Mouse (Mus musculus): ENCODE data around the gene Cyb5r4. TPM values are rescaled to one million over a fixed set of nuclear protein-coding genes. Genes with fewer than 3 reads are reported as not detected.
"Not testable (repeated sequence)": the region's sequence is repeated elsewhere in the genome, so short reads cannot be mapped to it uniquely, and the experiment has no call there.

Gene Cyb5r4
- polyA plus RNA-seq, 1 experiment from 2014 or later: 43.9 TPM

- ATAC-seq (ENCODE audit: insufficient number of reproducible peaks, insufficient read depth, low FRiP score, low read depth): no peak
- no peak overlapping the region for H3K4me3 ChIP-seq (ENCODE audit: low read depth, low read length)
- H3K9ac ChIP-seq (replicated peaks; ENCODE audit: low read depth, low read length): no peak overlapping the region
- no peaks in the 10 kb centered on the region for H3K4me1 ChIP-seq (ENCODE audit: control insufficient read depth, insufficient read depth, low read length)
- no peaks in the 10 kb centered on the region for H3K36me3 ChIP-seq (ENCODE audit: control insufficient read depth, insufficient read depth, low read length)
- no peak overlapping the region for H3K27ac ChIP-seq (ENCODE audit: low read length)
- H3K27me3 ChIP-seq (ENCODE audit: control insufficient read depth, insufficient read depth, low read length): no peaks in the 10 kb centered on the region
- H3K9me3 ChIP-seq (ENCODE audit: control insufficient read depth, low read depth, low read length): no peaks in the 10 kb centered on the region
- 86% methylated on average over 4 of the region's 4 CpGs for WGBS
- H3K4me2 ChIP-seq (replicated peaks; ENCODE audit: low read depth, low read length): no peak overlapping the region
These were observed 65.2 kb downstream of the Cyb5r4 start for GRCm38 (mm10) chr9:87086991-87087390.

GRCm38 (mm10) chr9:87097989-87098388 lies 76.2 kb downstream of the Cyb5r4 start:
- 56% methylated on average over 2 of the region's 2 CpGs for WGBS
- no peak overlapping the region for H3K4me3 ChIP-seq (ENCODE audit: low read depth, low read length)

GRCm38 (mm10) chr9:87115019-87115418 lies 93.2 kb downstream of the Cyb5r4 start:
- H3K9ac ChIP-seq (replicated peaks; ENCODE audit: low read depth, low read length): no peak overlapping the region
- WGBS: 70% methylated on average over 5 of the region's 5 CpGs
- no peaks in the 10 kb centered on the region for H3K9me3 ChIP-seq (ENCODE audit: control insufficient read depth, low read depth, low read length)
- no peaks in the 10 kb centered on the region for H3K4me1 ChIP-seq (ENCODE audit: control insufficient read depth, insufficient read depth, low read length)
- H3K4me2 ChIP-seq (replicated peaks; ENCODE audit: low read depth, low read length): no peak overlapping the region
- no peaks in the 10 kb centered on the region for H3K27me3 ChIP-seq (ENCODE audit: control insufficient read depth, insufficient read depth, low read length)
- no peaks in the 10 kb centered on the region for H3K36me3 ChIP-seq (ENCODE audit: control insufficient read depth, insufficient read depth, low read length)
- no peak for ATAC-seq (ENCODE audit: insufficient number of reproducible peaks, insufficient read depth, low FRiP score, low read depth)
- no peak overlapping the region for H3K27ac ChIP-seq (ENCODE audit: low read length)
- no peak overlapping the region for H3K4me3 ChIP-seq (ENCODE audit: low read depth, low read length)

More at GRCm38 (mm10) chr9:87097989-87098388, 76.2 kb downstream of the Cyb5r4 start:
- no peaks in the 10 kb centered on the region for H3K27me3 ChIP-seq (ENCODE audit: control insufficient read depth, insufficient read depth, low read length)
- H3K9ac ChIP-seq (replicated peaks; ENCODE audit: low read depth, low read length): no peak overlapping the region
- no peaks in the 10 kb centered on the region for H3K36me3 ChIP-seq (ENCODE audit: control insufficient read depth, insufficient read depth, low read length)
- no peak overlapping the region for H3K4me2 ChIP-seq (replicated peaks; ENCODE audit: low read depth, low read length)
- no peaks in the 10 kb centered on the region for H3K4me1 ChIP-seq (ENCODE audit: control insufficient read depth, insufficient read depth, low read length)
- H3K9me3 ChIP-seq (ENCODE audit: control insufficient read depth, low read depth, low read length): no peaks in the 10 kb centered on the region
- no peak for ATAC-seq (ENCODE audit: insufficient number of reproducible peaks, insufficient read depth, low FRiP score, low read depth)
- H3K27ac ChIP-seq (ENCODE audit: low read length): no peak overlapping the region

- Histone ChIP-seq H3K27me3 (ENCODE audit: control insufficient read depth, insufficient read depth, low read length) (no peaks in the 10 kb centered on the region), H3K4me1 (ENCODE audit: control insufficient read depth, insufficient read depth, low read length) (no peaks in the 10 kb centered on the region), H3K9ac (replicated peaks; ENCODE audit: low read depth, low read length) (no peak overlapping the region), H3K27ac (ENCODE audit: low read length) (no peak overlapping the region), H3K4me3 (ENCODE audit: low read depth, low read length) (no peak overlapping the region), H3K9me3 (ENCODE audit: control insufficient read depth, low read depth, low read length) (no peaks in the 10 kb centered on the region), H3K36me3 (ENCODE audit: control insufficient read depth, insufficient read depth, low read length) (no peaks in the 10 kb centered on the region), H3K4me2 (replicated peaks; ENCODE audit: low read depth, low read length) (no peak overlapping the region)
- 47% methylated on average over 6 of the region's 6 CpGs for WGBS
- no peak for ATAC-seq (ENCODE audit: insufficient number of reproducible peaks, insufficient read depth, low FRiP score, low read depth)
These were observed 93.7 kb downstream of the Cyb5r4 start for GRCm38 (mm10) chr9:87115456-87115931.

- no peak for ATAC-seq (ENCODE audit: insufficient number of reproducible peaks, insufficient read depth, low FRiP score, low read depth)
- Histone ChIP-seq H3K4me3 (ENCODE audit: low read depth, low read length) (no peak overlapping the region), H3K9me3 (ENCODE audit: control insufficient read depth, low read depth, low read length) (no peaks in the 10 kb centered on the region), H3K27me3 (ENCODE audit: control insufficient read depth, insufficient read depth, low read length) (no peaks in the 10 kb centered on the region), H3K9ac (replicated peaks; ENCODE audit: low read depth, low read length) (no peak overlapping the region), H3K4me2 (replicated peaks; ENCODE audit: low read depth, low read length) (no peak overlapping the region), H3K27ac (ENCODE audit: low read length) (no peak overlapping the region), H3K4me1 (ENCODE audit: control insufficient read depth, insufficient read depth, low read length) (no peaks in the 10 kb centered on the region), H3K36me3 (ENCODE audit: control insufficient read depth, insufficient read depth, low read length) (no peaks in the 10 kb centered on the region)
- WGBS: 55% methylated on average over 1 of the region's 1 CpGs
These were observed 94.2 kb downstream of the Cyb5r4 start for GRCm38 (mm10) chr9:87115978-87116377.

GRCm38 (mm10) chr9:87118996-87119395 lies 97.2 kb downstream of the Cyb5r4 start:
- no peak overlapping the region for H3K4me3 ChIP-seq (ENCODE audit: low read depth, low read length)
- H3K9me3 ChIP-seq (ENCODE audit: control insufficient read depth, low read depth, low read length): no peaks in the 10 kb centered on the region
- 53% methylated on average over 3 of the region's 3 CpGs for WGBS
- no peaks in the 10 kb centered on the region for H3K4me1 ChIP-seq (ENCODE audit: control insufficient read depth, insufficient read depth, low read length)
- no peak overlapping the region for H3K9ac ChIP-seq (replicated peaks; ENCODE audit: low read depth, low read length)
- H3K27me3 ChIP-seq (ENCODE audit: control insufficient read depth, insufficient read depth, low read length): no peaks in the 10 kb centered on the region
- no peaks in the 10 kb centered on the region for H3K36me3 ChIP-seq (ENCODE audit: control insufficient read depth, insufficient read depth, low read length)
- no peak overlapping the region for H3K4me2 ChIP-seq (replicated peaks; ENCODE audit: low read depth, low read length)
- no peak for ATAC-seq (ENCODE audit: insufficient number of reproducible peaks, insufficient read depth, low FRiP score, low read depth)
- no peak overlapping the region for H3K27ac ChIP-seq (ENCODE audit: low read length)

- Histone ChIP-seq H3K27me3 (ENCODE audit: control insufficient read depth, insufficient read depth, low read length) (no peaks in the 10 kb centered on the region), H3K9ac (replicated peaks; ENCODE audit: low read depth, low read length) (no peak overlapping the region), H3K27ac (ENCODE audit: low read length) (no peak overlapping the region), H3K4me3 (ENCODE audit: low read depth, low read length) (no peak overlapping the region), H3K36me3 (ENCODE audit: control insufficient read depth, insufficient read depth, low read length) (no peaks in the 10 kb centered on the region), H3K4me1 (ENCODE audit: control insufficient read depth, insufficient read depth, low read length) (no peaks in the 10 kb centered on the region), H3K9me3 (ENCODE audit: control insufficient read depth, low read depth, low read length) (no peaks in the 10 kb centered on the region), H3K4me2 (replicated peaks; ENCODE audit: low read depth, low read length) (no peak overlapping the region)
- 62% methylated on average over 9 of the region's 9 CpGs for WGBS
- no peak for ATAC-seq (ENCODE audit: insufficient number of reproducible peaks, insufficient read depth, low FRiP score, low read depth)
These were observed 100.2 kb downstream of the Cyb5r4 start for GRCm38 (mm10) chr9:87121956-87122493.

- H3K36me3 ChIP-seq (ENCODE audit: control insufficient read depth, insufficient read depth, low read length); H3K4me3 ChIP-seq (ENCODE audit: low read depth, low read length); H3K9me3 ChIP-seq (ENCODE audit: control insufficient read depth, low read depth, low read length); H3K4me2 ChIP-seq (replicated peaks; ENCODE audit: low read depth, low read length); H3K9ac ChIP-seq (replicated peaks; ENCODE audit: low read depth, low read length); ATAC-seq (ENCODE audit: insufficient number of reproducible peaks, insufficient read depth, low FRiP score, low read depth); H3K27ac ChIP-seq (ENCODE audit: low read length); H3K27me3 ChIP-seq (ENCODE audit: control insufficient read depth, insufficient read depth, low read length); H3K4me1 ChIP-seq (ENCODE audit: control insufficient read depth, insufficient read depth, low read length): not testable (repeated sequence)
- WGBS: 82% methylated on average over 5 of the region's 6 CpGs
These were observed 105.2 kb downstream of the Cyb5r4 start for GRCm38 (mm10) chr9:87127046-87127445.
